Mouse (Mus musculus) adrenal gland, postnatal 4 days (tissue): Measurements from ENCODE around the gene Dedd2. TPM values are rescaled to one million over a fixed set of nuclear protein-coding genes. Genes with fewer than 3 reads are reported as not detected.

Experiments
- DNase-seq, 2 experiments: peaks; one replicate each; pipeline ENCODE4 v3.0.0; 2021 to 2022; ENCODE audit warnings: low spot score in 2 of 2, mixed read lengths in 2 of 2
- total RNA-seq, 2 experiments: library from RNA; stranded (reverse); gene quantifications; 2 replicates each; pipeline ENCODE4 v1.2.3; 2021

Dedd2 gene
- total RNA-seq, 2 experiments from 2014 or later: 15.6 to 16.4 TPM

- DNase-seq: no peak
Measured at GRCm38 (mm10) chr7:25247498-25247897, 27.1 kb upstream of the Dedd2 start.

GRCm38 (mm10) chr7:25246759-25247137 lies 26.3 kb upstream of the Dedd2 start:
- DNase-seq: no peak

- no peak for DNase-seq
Measured at GRCm38 (mm10) chr7:25246079-25246758, 25.8 kb upstream of the Dedd2 start.

GRCm38 (mm10) chr7:25244562-25245369 lies 24.4 kb upstream of the Dedd2 start:
- no peak for DNase-seq

GRCm38 (mm10) chr7:25243361-25243760 lies 22.9 kb upstream of the Dedd2 start:
- DNase-seq: no peak

- no peak for DNase-seq
Measured at GRCm38 (mm10) chr7:25241062-25241461, 20.6 kb upstream of the Dedd2 start.

GRCm38 (mm10) chr7:25240631-25241030 lies 20.2 kb upstream of the Dedd2 start:
- no peak for DNase-seq

- DNase-seq: peak; percentile 49 to 63
Measured at GRCm38 (mm10) chr7:25238829-25239623, 18.6 kb upstream of the Dedd2 start.

- peak; percentile 57 to 78 for DNase-seq
Measured at GRCm38 (mm10) chr7:25238015-25238706, 17.7 kb upstream of the Dedd2 start.

- peak; percentile 88 to 95 for DNase-seq
Measured at GRCm38 (mm10) chr7:25237249-25238014, 17.0 kb upstream of the Dedd2 start, which contains the start of gene Gsk3a. Gene Gsk3a, minus strand, starts transcription at chr7:25237851.

- DNase-seq: no peak
Measured at GRCm38 (mm10) chr7:25235526-25235925, 15.1 kb upstream of the Dedd2 start.

GRCm38 (mm10) chr7:25233061-25233460 lies 12.6 kb upstream of the Dedd2 start:
- no peak for DNase-seq

GRCm38 (mm10) chr7:25232101-25232648 lies 11.8 kb upstream of the Dedd2 start:
- no peak for DNase-seq

- no peak for DNase-seq
Measured at GRCm38 (mm10) chr7:25230690-25231285, 10.4 kb upstream of the Dedd2 start.

GRCm38 (mm10) chr7:25227523-25228300 lies 7.3 kb upstream of the Dedd2 start:
- DNase-seq: no peak

- DNase-seq: no peak
Measured at GRCm38 (mm10) chr7:25222275-25222967, 2.0 kb upstream of the Dedd2 start.

GRCm38 (mm10) chr7:25221102-25221883 lies 878 bp upstream of the Dedd2 start, which contains the start of gene Zfp526:
Gene Zfp526, plus strand, starts transcription at chr7:25221425.
- peak; percentile 87 to 96 for DNase-seq
